Mouse (Mus musculus) cerebellum, adult 9-10 months (tissue): Measurements from ENCODE around the gene Slc25a35.
"Not testable (repeated sequence)": the region's sequence is repeated elsewhere in the genome, so short reads cannot be mapped to it uniquely, and the experiment has no call there.

ENCODE experiments used
- DNase-seq: peaks from one replicate; pipeline ENCODE4 v3.0.0; 2022

Gene Slc25a35

GRCm38 (mm10) chr11:69008182-69009121 lies 40.5 kb downstream of the Slc25a35 start, which contains the start of gene Pfas:
Pfas (minus strand) TSS chr11:69008460.
- peak; percentile 92 for DNase-seq

GRCm38 (mm10) chr11:69009508-69009907 lies 41.6 kb downstream of the Slc25a35 start:
- no peak for DNase-seq

GRCm38 (mm10) chr11:69010400-69011323 lies 42.7 kb downstream of the Slc25a35 start:
- no peak for DNase-seq

- not testable (repeated sequence) for DNase-seq
Observed at GRCm38 (mm10) chr11:69011445-69011844, 43.5 kb downstream of the Slc25a35 start.

- peak; percentile 95 for DNase-seq
Observed at GRCm38 (mm10) chr11:69012071-69012601, 44.2 kb downstream of the Slc25a35 start.

GRCm38 (mm10) chr11:69015644-69016441 lies 47.9 kb downstream of the Slc25a35 start, which contains the start of gene Ctc1:
Ctc1 (plus strand) TSS chr11:69015911.
- DNase-seq, result peak; percentile 91

- DNase-seq, result no peak
Observed at GRCm38 (mm10) chr11:69016755-69017154, 48.8 kb downstream of the Slc25a35 start.

GRCm38 (mm10) chr11:69020691-69021090 lies 52.8 kb downstream of the Slc25a35 start:
- DNase-seq, result no peak
